In the genomic region with DNA sequence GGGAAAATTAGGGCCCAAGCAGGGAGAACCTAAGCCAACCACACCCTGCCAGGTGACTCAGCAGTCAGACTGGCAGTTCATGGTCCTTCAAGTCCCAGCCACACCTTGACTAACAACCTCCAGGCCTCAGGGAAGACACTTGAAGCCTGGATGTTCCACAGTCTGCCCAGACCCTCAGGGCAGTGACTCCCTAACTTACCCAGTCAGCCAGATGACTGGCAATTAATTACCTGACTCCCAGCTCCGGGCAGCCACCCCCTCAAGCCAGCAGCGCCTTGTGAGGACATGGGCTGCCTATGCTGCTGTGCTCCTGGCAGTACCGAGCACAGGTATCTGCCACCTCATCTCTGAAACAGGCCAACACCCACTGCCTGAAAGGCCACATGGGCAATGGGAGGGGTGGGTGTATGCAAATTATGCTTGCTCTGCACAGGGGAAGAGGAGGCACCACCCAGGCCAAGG, we compare ENCODE assay signal across 10 mouse cellular contexts. TPM values are rescaled to one million over a fixed set of nuclear protein-coding genes. Genes with fewer than 3 reads are reported as not detected.
DNase-seq lines count a peak whose midpoint lies in the region; ATAC-seq lines count a peak whose summit lies in the region.
"Had no signal": no experiment of that assay in that cellular context is flagged by ENCODE, and none has a peak within 500 bp of the region (broad histone marks: within the 10 kb centered on the region; RNA-seq: fewer than 3 reads in every experiment).

No protein-coding gene starts in this region.

- no peaks in the 10 kb centered on the region for H3K27me3 ChIP-seq in embryonic facial prominence, embryonic 15.5 days
- H3K27me3 ChIP-seq in liver, embryonic 16.5 days (ENCODE audit: control insufficient read depth, insufficient read depth, low read depth, low read length) = no peaks in the 10 kb centered on the region
- no peaks in the 10 kb centered on the region for H3K27me3 ChIP-seq in forebrain, embryonic 14.5 days (replicated peaks; ENCODE audit: control insufficient read depth, insufficient read depth, low read length)
- H3K27me3 ChIP-seq: heart, embryonic 15.5 days had no signal

- H3K36me3 ChIP-seq in embryonic facial prominence, embryonic 15.5 days = peaks cover 27% of the 10 kb centered on the region
- peaks cover 91% of the 10 kb centered on the region for H3K36me3 ChIP-seq in liver, embryonic 16.5 days (ENCODE audit: control insufficient read depth, insufficient read depth)
- H3K36me3 ChIP-seq in forebrain, embryonic 14.5 days (ENCODE audit: control insufficient read depth, insufficient read depth, low read length) = peaks cover 39% of the 10 kb centered on the region

- DNase-seq in urinary bladder, postnatal 14 days (ENCODE audit: low spot score) = peak; percentile 32
- no peak for DNase-seq in urinary bladder, adult 2 months (ENCODE audit: low spot score)
- DNase-seq in forebrain, embryonic 14.5 days (ENCODE audit: low spot score) = no peak
- DNase-seq in embryo, embryonic 10.5 days (ENCODE audit: low spot score) = no peak
- no peak for DNase-seq in adrenal gland, postnatal 25 days
- DNase-seq: kidney, postnatal 4 days had no signal

- H3K4me1 ChIP-seq in embryonic facial prominence, embryonic 15.5 days = no peaks in the 10 kb centered on the region
- H3K4me1 ChIP-seq in liver, embryonic 16.5 days (ENCODE audit: control insufficient read depth, low read depth, low read length) = peaks cover 66% of the 10 kb centered on the region
- no peaks in the 10 kb centered on the region for H3K4me1 ChIP-seq in forebrain, embryonic 14.5 days (ENCODE audit: control insufficient read depth, insufficient read depth, low read length)

- H3K4me3 ChIP-seq in embryonic facial prominence, embryonic 15.5 days (replicated peaks) = no peak overlapping the region
- H3K4me3 ChIP-seq in liver, embryonic 16.5 days (ENCODE audit: low read depth, low read length) = peak overlapping the region; percentile 52
- no peak overlapping the region for H3K4me3 ChIP-seq in forebrain, embryonic 14.5 days (ENCODE audit: low read depth, low read length)
- H3K4me3 ChIP-seq: heart, embryonic 15.5 days; myocyte had no signal

- H3K9me3 ChIP-seq in embryonic facial prominence, embryonic 15.5 days (replicated peaks) = no peaks in the 10 kb centered on the region
- H3K9me3 ChIP-seq in liver, embryonic 16.5 days (replicated peaks; ENCODE audit: control insufficient read depth, low read length) = no peaks in the 10 kb centered on the region
- no peaks in the 10 kb centered on the region for H3K9me3 ChIP-seq in forebrain, embryonic 14.5 days (replicated peaks; ENCODE audit: control insufficient read depth, low read length)
- H3K9me3 ChIP-seq: heart, embryonic 15.5 days had no signal

- 53% methylated on average over 3 of the region's 3 CpGs for WGBS in embryonic facial prominence, embryonic 15.5 days
- 51% methylated on average over 3 of the region's 3 CpGs for WGBS in liver, embryonic 16.5 days (ENCODE audit: insufficient replicate concordance)
- WGBS in forebrain, embryonic 14.5 days = 84% methylated on average over 3 of the region's 3 CpGs

- no peak overlapping the region for H3K4me2 ChIP-seq in embryonic facial prominence, embryonic 15.5 days (replicated peaks)
- H3K4me2 ChIP-seq in liver, embryonic 16.5 days (ENCODE audit: low read depth, low read length) = peak overlapping the region; percentile 71
- no peak overlapping the region for H3K4me2 ChIP-seq in forebrain, embryonic 14.5 days (ENCODE audit: low read length)
- H3K4me2 ChIP-seq: heart, embryonic 15.5 days had no signal

- H3K9ac ChIP-seq in embryonic facial prominence, embryonic 15.5 days = no peak overlapping the region
- peak overlapping the region; percentile 65 for H3K9ac ChIP-seq in liver, embryonic 16.5 days (ENCODE audit: low read depth, low read length)
- no peak overlapping the region for H3K9ac ChIP-seq in forebrain, embryonic 14.5 days (ENCODE audit: low read length)
- H3K9ac ChIP-seq: heart, embryonic 15.5 days had no signal

- ATAC-seq in embryonic facial prominence, embryonic 15.5 days (ENCODE audit: insufficient number of reproducible peaks, low FRiP score, low TSS enrichment, low read depth) = 0 out of 2 replicates have a peak, but pooled peaks have one; percentile 36
- ATAC-seq in liver, embryonic 16.5 days (ENCODE audit: low read depth) = peak; percentile 82
- no peak for ATAC-seq in forebrain, embryonic 14.5 days

- H3K27ac ChIP-seq in embryonic facial prominence, embryonic 15.5 days (replicated peaks) = no peak overlapping the region
- peak overlapping the region; percentile 95 for H3K27ac ChIP-seq in liver, embryonic 16.5 days (ENCODE audit: low read length)
- H3K27ac ChIP-seq in forebrain, embryonic 14.5 days (ENCODE audit: low read depth, low read length) = no peak overlapping the region
- H3K27ac ChIP-seq: heart, embryonic 15.5 days had no signal

RNA-seq across cellular contexts. Expression of gene Dedd2, which starts 11.2 kb away (rescaled TPM):
- polyA plus RNA-seq in urinary bladder, adult 2 months (2012; rRNA removed) = 13.8 and 14.2 TPM in 2 replicates
- polyA plus RNA-seq in embryonic facial prominence, embryonic 15.5 days (2015; fragmentation: Nextera tagmentation; extraction: Ambion mirVana) = 13.2 and 14.7 TPM in 2 replicates
- 29.2 and 31.9 TPM in 2 replicates for polyA plus RNA-seq in liver, embryonic 16.5 days (2015; fragmentation: Nextera tagmentation; extraction: Ambion mirVana)
- 10.8 and 12.5 TPM in 2 replicates for polyA plus RNA-seq in forebrain, embryonic 14.5 days (2014; fragmentation: Nextera tagmentation; extraction: Ambion mirVana)
- 17.5 and 18.0 TPM in 2 replicates for total RNA-seq in adrenal gland, postnatal 25 days (2021)

RNA-seq across cellular contexts. Expression of gene Zfp526, which starts 12.0 kb away (rescaled TPM):
- polyA plus RNA-seq in urinary bladder, adult 2 months (2012; rRNA removed) = 6.9 and 9.3 TPM in 2 replicates
- polyA plus RNA-seq in embryonic facial prominence, embryonic 15.5 days (2015; fragmentation: Nextera tagmentation; extraction: Ambion mirVana) = 3.3 TPM in 2 replicates
- 1.6 and 1.9 TPM in 2 replicates for polyA plus RNA-seq in liver, embryonic 16.5 days (2015; fragmentation: Nextera tagmentation; extraction: Ambion mirVana)
- 2.3 and 2.8 TPM in 2 replicates for polyA plus RNA-seq in forebrain, embryonic 14.5 days (2014; fragmentation: Nextera tagmentation; extraction: Ambion mirVana)
- 14.6 and 16.0 TPM in 2 replicates for total RNA-seq in adrenal gland, postnatal 25 days (2021)

RNA-seq across cellular contexts. Expression of gene Gsk3a, which starts 28.5 kb away (rescaled TPM):
- polyA plus RNA-seq in urinary bladder, adult 2 months (2012; rRNA removed) = 79.0 and 83.3 TPM in 2 replicates
- 11.5 and 13.0 TPM in 2 replicates for polyA plus RNA-seq in embryonic facial prominence, embryonic 15.5 days (2015; fragmentation: Nextera tagmentation; extraction: Ambion mirVana)
- 4.0 and 5.3 TPM in 2 replicates for polyA plus RNA-seq in liver, embryonic 16.5 days (2015; fragmentation: Nextera tagmentation; extraction: Ambion mirVana)
- polyA plus RNA-seq in forebrain, embryonic 14.5 days (2014; fragmentation: Nextera tagmentation; extraction: Ambion mirVana) = 20.2 and 20.5 TPM in 2 replicates
- 97.4 and 108 TPM in 2 replicates for total RNA-seq in adrenal gland, postnatal 25 days (2021)

RNA-seq across cellular contexts. Expression of gene Pou2f2, which starts 29.7 kb away (rescaled TPM):
- 0.65 and 1.0 TPM in 2 replicates for polyA plus RNA-seq in urinary bladder, adult 2 months (2012; rRNA removed)
- polyA plus RNA-seq in embryonic facial prominence, embryonic 15.5 days (2015; fragmentation: Nextera tagmentation; extraction: Ambion mirVana) = 1.1 and 2.0 TPM in 2 replicates
- polyA plus RNA-seq in liver, embryonic 16.5 days (2015; fragmentation: Nextera tagmentation; extraction: Ambion mirVana) = 0.99 and 1.7 TPM in 2 replicates
- polyA plus RNA-seq in forebrain, embryonic 14.5 days (2014; fragmentation: Nextera tagmentation; extraction: Ambion mirVana) = 15.5 and 21.1 TPM in 2 replicates
- 0.67 and 1.0 TPM in 2 replicates for total RNA-seq in adrenal gland, postnatal 25 days (2021)

RNA-seq across cellular contexts. Expression of gene Erf, which starts 41.4 kb away (rescaled TPM):
- polyA plus RNA-seq in urinary bladder, adult 2 months (2012; rRNA removed) = 23.6 and 26.8 TPM in 2 replicates
- 21.0 and 22.1 TPM in 2 replicates for polyA plus RNA-seq in embryonic facial prominence, embryonic 15.5 days (2015; fragmentation: Nextera tagmentation; extraction: Ambion mirVana)
- polyA plus RNA-seq in liver, embryonic 16.5 days (2015; fragmentation: Nextera tagmentation; extraction: Ambion mirVana) = 3.4 and 3.6 TPM in 2 replicates
- polyA plus RNA-seq in forebrain, embryonic 14.5 days (2014; fragmentation: Nextera tagmentation; extraction: Ambion mirVana) = 7.7 and 8.2 TPM in 2 replicates
- total RNA-seq in adrenal gland, postnatal 25 days (2021) = 19.4 and 33.2 TPM in 2 replicates
